Mouse (Mus musculus): ENCODE data around the gene Il10ra. TPM values are rescaled to one million over a fixed set of nuclear protein-coding genes. Genes with fewer than 3 reads are reported as not detected.
A peak's percentile ranks its signal among the peaks of the same experiment; 100 is the strongest.

Gene Il10ra
- polyA plus RNA-seq (2015; fragmentation: Nextera tagmentation; extraction: Ambion mirVana): 0.52 TPM in 2 replicates

GRCm38 (mm10) chr9:45268597-45269325 is at the start of gene Il10ra:
Il10ra (minus strand) TSS chr9:45269149.
- WGBS: 3% methylated on average over 36 of the region's 36 CpGs
- Histone ChIP-seq H3K4me2 (ENCODE audit: low read length) (peak within 1 kb of the TSS; percentile 91), H3K27me3 (replicated peaks; ENCODE audit: control insufficient read depth, insufficient read depth, low read length) (peaks cover 18% of the 10 kb centered on the region; the same call in 1 of the 2 replicates), H3K9ac (replicated peaks; ENCODE audit: low read depth, low read length) (peak within 1 kb of the TSS; percentile 60), H3K27ac (ENCODE audit: low read length) (no peak within 1 kb of the TSS), H3K9me3 (ENCODE audit: control insufficient read depth, low read length) (no peaks in the 10 kb centered on the region), H3K4me3 (replicated peaks; ENCODE audit: low read length) (peak within 1 kb of the TSS; percentile 51), H3K36me3 (ENCODE audit: control insufficient read depth, insufficient read depth) (no peaks in the 10 kb centered on the region), H3K4me1 (replicated peaks; ENCODE audit: control insufficient read depth, insufficient read depth, low read length) (peaks cover 8% of the 10 kb centered on the region)
- ATAC-seq: no peak

GRCm38 (mm10) chr9:45317635-45318034 is 48.7 kb upstream of the Il10ra start:
- Histone ChIP-seq H3K9ac (replicated peaks; ENCODE audit: low read depth, low read length) (no peak overlapping the region), H3K4me2 (ENCODE audit: low read length) (no peak overlapping the region), H3K36me3 (ENCODE audit: control insufficient read depth, insufficient read depth) (no peaks in the 10 kb centered on the region), H3K4me3 (replicated peaks; ENCODE audit: low read length) (no peak overlapping the region), H3K27me3 (replicated peaks; ENCODE audit: control insufficient read depth, insufficient read depth, low read length) (no peaks in the 10 kb centered on the region), H3K27ac (ENCODE audit: low read length) (no peak overlapping the region), H3K9me3 (ENCODE audit: control insufficient read depth, low read length) (no peaks in the 10 kb centered on the region), H3K4me1 (replicated peaks; ENCODE audit: control insufficient read depth, insufficient read depth, low read length) (no peaks in the 10 kb centered on the region)
- ATAC-seq: no peak
- WGBS: 87% methylated on average over 3 of the region's 3 CpGs

GRCm38 (mm10) chr9:45313913-45314312 is 45.0 kb upstream of the Il10ra start:
- H3K27me3 ChIP-seq (replicated peaks; ENCODE audit: control insufficient read depth, insufficient read depth, low read length): no peaks in the 10 kb centered on the region
- H3K9me3 ChIP-seq (ENCODE audit: control insufficient read depth, low read length): no peaks in the 10 kb centered on the region
- no peak overlapping the region for H3K4me3 ChIP-seq (replicated peaks; ENCODE audit: low read length)
- 87% methylated on average over 3 of the region's 3 CpGs for WGBS
- no peak overlapping the region for H3K4me2 ChIP-seq (ENCODE audit: low read length)
- no peaks in the 10 kb centered on the region for H3K36me3 ChIP-seq (ENCODE audit: control insufficient read depth, insufficient read depth)
- no peak overlapping the region for H3K27ac ChIP-seq (ENCODE audit: low read length)
- H3K4me1 ChIP-seq (replicated peaks; ENCODE audit: control insufficient read depth, insufficient read depth, low read length): no peaks in the 10 kb centered on the region
- no peak for ATAC-seq
- H3K9ac ChIP-seq (replicated peaks; ENCODE audit: low read depth, low read length): no peak overlapping the region

GRCm38 (mm10) chr9:45311858-45312257 is 42.9 kb upstream of the Il10ra start:
- no peak for ATAC-seq
- 88% methylated on average over 6 of the region's 6 CpGs for whole genome bisulfite sequencing
- no peaks in the 10 kb centered on the region for H3K27me3 ChIP-seq (replicated peaks; ENCODE audit: control insufficient read depth, insufficient read depth, low read length)
- H3K9ac ChIP-seq (replicated peaks; ENCODE audit: low read depth, low read length): no peak overlapping the region
- no peaks in the 10 kb centered on the region for H3K4me1 ChIP-seq (replicated peaks; ENCODE audit: control insufficient read depth, insufficient read depth, low read length)
- no peak overlapping the region for H3K4me3 ChIP-seq (replicated peaks; ENCODE audit: low read length)
- no peak overlapping the region for H3K27ac ChIP-seq (ENCODE audit: low read length)
- no peak overlapping the region for H3K4me2 ChIP-seq (ENCODE audit: low read length)
- H3K36me3 ChIP-seq (ENCODE audit: control insufficient read depth, insufficient read depth): no peaks in the 10 kb centered on the region
- H3K9me3 ChIP-seq (ENCODE audit: control insufficient read depth, low read length): no peaks in the 10 kb centered on the region

- no peak for ATAC-seq
- H3K36me3 ChIP-seq (ENCODE audit: control insufficient read depth, insufficient read depth): no peaks in the 10 kb centered on the region
- H3K4me1 ChIP-seq (replicated peaks; ENCODE audit: control insufficient read depth, insufficient read depth, low read length): no peaks in the 10 kb centered on the region
- H3K9ac ChIP-seq (replicated peaks; ENCODE audit: low read depth, low read length): no peak overlapping the region
- no peak overlapping the region for H3K27ac ChIP-seq (ENCODE audit: low read length)
- no peaks in the 10 kb centered on the region for H3K9me3 ChIP-seq (ENCODE audit: control insufficient read depth, low read length)
- no peak overlapping the region for H3K4me2 ChIP-seq (ENCODE audit: low read length)
- WGBS: 90% methylated on average over 5 of the region's 5 CpGs
- H3K4me3 ChIP-seq (replicated peaks; ENCODE audit: low read length): no peak overlapping the region
- H3K27me3 ChIP-seq (replicated peaks; ENCODE audit: control insufficient read depth, insufficient read depth, low read length): no peaks in the 10 kb centered on the region
Measured at GRCm38 (mm10) chr9:45308521-45308920, 39.6 kb upstream of the Il10ra start.

GRCm38 (mm10) chr9:45306746-45307410 is 37.9 kb upstream of the Il10ra start:
- no peaks in the 10 kb centered on the region for H3K36me3 ChIP-seq (ENCODE audit: control insufficient read depth, insufficient read depth)
- H3K27ac ChIP-seq (ENCODE audit: low read length): no peak overlapping the region
- H3K27me3 ChIP-seq (replicated peaks; ENCODE audit: control insufficient read depth, insufficient read depth, low read length): no peaks in the 10 kb centered on the region
- no peak for ATAC-seq
- no peak overlapping the region for H3K4me3 ChIP-seq (replicated peaks; ENCODE audit: low read length)
- no peaks in the 10 kb centered on the region for H3K9me3 ChIP-seq (ENCODE audit: control insufficient read depth, low read length)
- no peak overlapping the region for H3K9ac ChIP-seq (replicated peaks; ENCODE audit: low read depth, low read length)
- WGBS: 85% methylated on average over 12 of the region's 12 CpGs
- no peaks in the 10 kb centered on the region for H3K4me1 ChIP-seq (replicated peaks; ENCODE audit: control insufficient read depth, insufficient read depth, low read length)
- H3K4me2 ChIP-seq (ENCODE audit: low read length): no peak overlapping the region

- no peak overlapping the region for H3K4me3 ChIP-seq (replicated peaks; ENCODE audit: low read length)
- no peak overlapping the region for H3K27ac ChIP-seq (ENCODE audit: low read length)
- H3K27me3 ChIP-seq (replicated peaks; ENCODE audit: control insufficient read depth, insufficient read depth, low read length): no peaks in the 10 kb centered on the region
- H3K4me1 ChIP-seq (replicated peaks; ENCODE audit: control insufficient read depth, insufficient read depth, low read length): peaks cover 6% of the 10 kb centered on the region; the same call in 1 of the 2 replicates
- no peak for ATAC-seq
- no peak overlapping the region for H3K9ac ChIP-seq (replicated peaks; ENCODE audit: low read depth, low read length)
- no peak overlapping the region for H3K4me2 ChIP-seq (ENCODE audit: low read length)
- 92% methylated on average over 8 of the region's 8 CpGs for WGBS
- no peaks in the 10 kb centered on the region for H3K9me3 ChIP-seq (ENCODE audit: control insufficient read depth, low read length)
- no peaks in the 10 kb centered on the region for H3K36me3 ChIP-seq (ENCODE audit: control insufficient read depth, insufficient read depth)
Measured at GRCm38 (mm10) chr9:45301771-45302170, 32.8 kb upstream of the Il10ra start.

GRCm38 (mm10) chr9:45300422-45301104 is 31.6 kb upstream of the Il10ra start:
- ATAC-seq: peak; percentile 96
- Histone ChIP-seq H3K9me3 (ENCODE audit: control insufficient read depth, low read length) (no peaks in the 10 kb centered on the region), H3K4me1 (replicated peaks; ENCODE audit: control insufficient read depth, insufficient read depth, low read length) (peaks cover 6% of the 10 kb centered on the region; the same call in 1 of the 2 replicates), H3K9ac (replicated peaks; ENCODE audit: low read depth, low read length) (peak overlapping the region; percentile 58), H3K27ac (ENCODE audit: low read length) (peak overlapping the region; percentile 73), H3K27me3 (replicated peaks; ENCODE audit: control insufficient read depth, insufficient read depth, low read length) (no peaks in the 10 kb centered on the region), H3K4me3 (replicated peaks; ENCODE audit: low read length) (peak overlapping the region; percentile 40), H3K4me2 (ENCODE audit: low read length) (peak overlapping the region; percentile 60), H3K36me3 (ENCODE audit: control insufficient read depth, insufficient read depth) (no peaks in the 10 kb centered on the region)
- 17% methylated on average over 20 of the region's 20 CpGs for WGBS
